Mouse (Mus musculus) E14TG2a.4 (cell line): ENCODE measurements at regions not wholly inside any gene's neighbourhood (a gene's known extent, or its start where the extent isn't known, plus 50 kb on each side); places are given as distances from the start of the nearest gene placed in this dataset.

ENCODE experiments used
- H3K27me3 ChIP-seq: 2 replicates; pipeline ENCODE4 v1.6.1; 2014; ENCODE audit warnings: low read length, control low read depth; ENCODE audit not compliant: insufficient read depth
- H3K36me3 ChIP-seq: 2 replicates; pipeline ENCODE4 v1.6.1; 2014; ENCODE audit warnings: low read length, control low read depth; ENCODE audit not compliant: insufficient read depth
- H3K4me1 ChIP-seq: replicated peaks from 2 replicates; pipeline ENCODE4 v1.6.1; 2014; ENCODE audit warnings: low read depth, low read length, control low read depth
- H3K4me3 ChIP-seq: replicated peaks from 2 replicates; pipeline ENCODE4 v1.5.1; 2014; ENCODE audit warnings: mild to moderate bottlenecking, low read length
- H3K9me3 ChIP-seq: 2 replicates; pipeline ENCODE4 v1.6.1; 2014; ENCODE audit warnings: low read length, control low read depth
- CTCF ChIP-seq: conservative IDR thresholded peaks from 2 replicates; pipeline ENCODE4 v1.5.1; 2014; ENCODE audit warnings: low read length
- NANOG ChIP-seq: IDR thresholded peaks from 2 replicates; pipeline ENCODE4 v1.6.1; 2014; ENCODE audit warnings: borderline replicate concordance, low read length, mixed read lengths
- POU5F1 ChIP-seq: IDR thresholded peaks from 2 replicates; pipeline ENCODE4 v1.6.1; 2014; ENCODE audit warnings: low read length, borderline replicate concordance

GRCm38 (mm10) chr16:77252349-77252748, 238.8 kb downstream of the Usp25 start:
- Histone ChIP-seq H3K4me1 (no peaks in the 10 kb centered on the region), H3K36me3 (no peaks in the 10 kb centered on the region), H3K27me3 (no peaks in the 10 kb centered on the region), H3K9me3 (no peaks in the 10 kb centered on the region), H3K4me3 (no peak overlapping the region)
- TF ChIP-seq NANOG (no peak), POU5F1 (no peak), CTCF (no peak)

- Histone ChIP-seq H3K4me3 (no peak overlapping the region), H3K36me3 (no peaks in the 10 kb centered on the region), H3K9me3 (no peaks in the 10 kb centered on the region), H3K4me1 (no peaks in the 10 kb centered on the region), H3K27me3 (no peaks in the 10 kb centered on the region)
- TF ChIP-seq POU5F1 (no peak), NANOG (no peak), CTCF (no peak)
These were observed 237.9 kb downstream of the Usp25 start for GRCm38 (mm10) chr16:77251422-77251821.

GRCm38 (mm10) chr16:77240876-77241275, 227.4 kb downstream of the Usp25 start:
- Histone ChIP-seq H3K27me3 (no peaks in the 10 kb centered on the region), H3K36me3 (no peaks in the 10 kb centered on the region), H3K4me1 (no peaks in the 10 kb centered on the region), H3K9me3 (no peaks in the 10 kb centered on the region), H3K4me3 (no peak overlapping the region)
- TF ChIP-seq NANOG (no peak), CTCF (no peak), POU5F1 (no peak)

GRCm38 (mm10) chr16:77239176-77239790, 225.8 kb downstream of the Usp25 start:
- Histone ChIP-seq H3K4me3 (no peak overlapping the region), H3K27me3 (no peaks in the 10 kb centered on the region), H3K4me1 (no peaks in the 10 kb centered on the region), H3K9me3 (no peaks in the 10 kb centered on the region), H3K36me3 (no peaks in the 10 kb centered on the region)
- TF ChIP-seq CTCF (no peak), NANOG (no peak), POU5F1 (no peak)

- H3K36me3 ChIP-seq: no peaks in the 10 kb centered on the region
- TF ChIP-seq POU5F1 (no peak), NANOG (no peak), CTCF (no peak)
- no peaks in the 10 kb centered on the region for H3K4me1 ChIP-seq
- H3K9me3 ChIP-seq: no peaks in the 10 kb centered on the region
- H3K27me3 ChIP-seq: no peaks in the 10 kb centered on the region
- H3K4me3 ChIP-seq: no peak overlapping the region
These were observed 225.1 kb downstream of the Usp25 start for GRCm38 (mm10) chr16:77238358-77239175.

- Histone ChIP-seq H3K9me3 (no peaks in the 10 kb centered on the region), H3K36me3 (no peaks in the 10 kb centered on the region), H3K4me3 (no peak overlapping the region), H3K27me3 (no peaks in the 10 kb centered on the region), H3K4me1 (no peaks in the 10 kb centered on the region)
- no peak for TF ChIP-seq CTCF
- TF ChIP-seq NANOG: no peak
- TF ChIP-seq POU5F1: no peak
These were observed 224.3 kb downstream of the Usp25 start for GRCm38 (mm10) chr16:77237631-77238357.

- no peaks in the 10 kb centered on the region for H3K36me3 ChIP-seq
- no peaks in the 10 kb centered on the region for H3K4me1 ChIP-seq
- TF ChIP-seq NANOG: no peak
- no peak for TF ChIP-seq POU5F1
- TF ChIP-seq CTCF: no peak
- H3K9me3 ChIP-seq: no peaks in the 10 kb centered on the region
- H3K27me3 ChIP-seq: no peaks in the 10 kb centered on the region
- H3K4me3 ChIP-seq: no peak overlapping the region
These were observed 223.7 kb downstream of the Usp25 start for GRCm38 (mm10) chr16:77237272-77237603.

GRCm38 (mm10) chr16:77236509-77237271, 223.2 kb downstream of the Usp25 start:
- Histone ChIP-seq H3K4me1 (no peaks in the 10 kb centered on the region), H3K9me3 (no peaks in the 10 kb centered on the region), H3K27me3 (no peaks in the 10 kb centered on the region), H3K4me3 (no peak overlapping the region), H3K36me3 (no peaks in the 10 kb centered on the region)
- TF ChIP-seq POU5F1: no peak
- no peak for TF ChIP-seq CTCF
- no peak for TF ChIP-seq NANOG
